Mouse (Mus musculus): ENCODE data around the gene Havcr2.
A peak's percentile ranks its signal among the peaks of the same experiment; 100 is the strongest.
"Not testable (repeated sequence)": the region's sequence is repeated elsewhere in the genome, so short reads cannot be mapped to it uniquely, and the experiment has no call there.

Gene Havcr2

DNA sequence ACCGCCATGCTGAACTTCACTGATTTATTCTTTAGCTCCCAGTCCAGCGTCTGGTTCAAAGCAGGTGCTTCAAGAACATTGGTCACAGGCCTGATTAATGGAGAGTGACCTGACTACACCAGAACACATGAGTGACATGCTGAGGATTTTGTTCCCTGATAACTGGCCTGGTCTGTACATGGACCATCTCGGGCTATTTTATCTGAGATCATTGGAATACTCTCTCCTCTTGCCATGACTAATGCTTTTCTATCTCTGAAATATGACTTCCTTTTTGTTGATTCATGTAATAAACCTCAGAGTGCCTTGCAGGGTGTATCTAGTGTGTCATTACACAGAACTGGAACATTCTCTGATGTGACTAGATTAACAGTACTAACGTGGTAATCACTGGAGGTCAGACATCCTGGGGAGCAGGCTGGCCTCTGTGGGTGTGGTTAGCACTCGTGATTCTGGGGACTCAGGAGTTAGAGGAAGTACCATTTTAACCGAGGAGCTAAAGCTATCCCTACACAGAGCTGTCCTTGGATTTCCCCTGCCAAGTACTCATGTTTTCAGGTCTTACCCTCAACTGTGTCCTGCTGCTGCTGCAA, at the start of gene Havcr2:
Havcr2 (plus strand) TSS at position 483 of the 593 bp plus-strand sequence.
- no peak for DNase-seq (ENCODE audit: low read depth, low spot score)

DNA sequence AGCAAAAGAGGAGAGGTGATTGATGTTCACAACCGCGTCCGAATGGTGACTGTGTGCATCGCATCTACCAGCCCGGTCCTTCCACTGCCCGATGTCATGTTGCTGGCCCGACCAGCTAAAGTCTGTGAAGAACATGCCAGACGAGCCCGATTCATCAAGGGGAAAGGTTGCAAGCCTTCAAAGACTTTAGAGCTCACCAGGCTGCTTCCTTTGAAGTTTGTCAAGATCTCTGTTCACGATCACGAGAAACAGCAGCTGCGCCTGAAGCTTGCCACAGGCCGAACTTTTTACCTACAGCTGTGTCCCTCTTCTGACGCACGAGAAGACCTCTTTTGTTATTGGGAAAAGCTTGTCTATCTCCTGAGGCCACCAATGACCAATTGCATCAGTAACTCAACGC, 49.7 kb upstream of the Havcr2 start:
- DNase-seq (ENCODE audit: low read depth, low spot score) = no peak

DNA sequence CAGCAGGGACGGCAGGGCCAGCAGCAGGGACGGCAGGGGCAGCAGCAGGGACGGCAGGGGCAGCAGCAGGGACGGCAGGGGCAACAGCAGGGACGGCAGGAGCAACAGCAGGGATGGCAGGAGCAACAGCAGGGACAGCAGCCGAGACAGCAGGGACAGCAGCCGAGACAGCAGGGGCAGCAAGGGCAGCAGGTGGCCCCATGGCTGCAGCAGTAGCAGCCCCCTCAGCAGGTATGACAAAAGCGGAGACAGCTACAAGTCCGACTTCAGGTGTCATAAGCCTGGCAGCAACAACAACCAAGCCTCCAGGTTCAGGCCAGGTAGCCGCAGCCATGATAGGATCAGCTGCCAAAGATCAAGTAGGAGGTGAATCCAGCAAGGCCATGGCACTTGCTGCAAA, 48.0 kb upstream of the Havcr2 start:
- DNase-seq (ENCODE audit: low read depth, low spot score) = no peak

DNA sequence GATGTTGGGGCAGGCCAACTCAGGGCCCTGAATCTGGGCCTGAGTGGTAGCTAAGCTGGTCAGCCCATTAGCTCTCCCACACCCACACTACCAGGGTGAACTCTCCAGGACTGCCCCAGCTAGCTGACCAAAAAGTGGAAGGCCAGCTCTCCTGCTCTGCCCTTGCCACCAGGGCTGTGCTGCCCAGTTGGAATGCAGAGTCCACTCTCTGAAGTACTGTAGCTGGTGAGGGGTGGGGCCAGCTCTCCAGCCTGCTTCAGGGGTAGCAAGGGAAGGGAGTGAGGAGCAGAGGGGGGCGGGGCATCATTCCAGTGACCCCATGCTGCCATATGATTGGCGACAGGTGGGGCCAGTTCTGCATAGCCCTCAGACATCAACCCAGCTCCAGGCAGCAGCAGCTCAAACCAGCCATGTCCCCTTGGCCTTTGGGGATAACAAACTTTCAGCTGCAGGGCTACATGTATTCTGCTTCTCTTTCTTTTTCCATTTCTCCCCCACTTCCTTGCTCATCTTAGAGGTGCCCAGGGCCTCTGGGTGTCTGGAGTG, 44.6 kb upstream of the Havcr2 start:
- no peak for DNase-seq (ENCODE audit: low read depth, low spot score)

DNA sequence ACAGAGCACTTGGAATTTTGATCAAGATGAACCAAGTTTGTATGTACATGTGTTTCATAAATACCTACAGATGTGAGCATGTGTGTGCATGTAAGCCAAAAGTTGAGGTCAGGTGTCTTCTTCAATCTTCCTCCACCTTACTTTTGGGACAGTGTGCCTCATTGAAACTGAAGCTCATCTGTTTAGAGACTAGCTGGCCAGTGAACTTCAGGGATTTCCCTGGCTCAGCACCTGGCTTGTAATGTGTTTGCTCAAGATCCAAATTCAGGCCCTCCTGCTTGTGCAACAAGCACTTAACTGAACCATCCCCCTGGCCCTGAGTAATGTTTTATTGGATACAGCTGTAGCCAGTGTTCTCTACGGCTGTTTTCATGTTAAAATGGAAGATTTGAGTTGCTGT, 36.3 kb upstream of the Havcr2 start:
- DNase-seq (ENCODE audit: low read depth, low spot score) = no peak

DNA sequence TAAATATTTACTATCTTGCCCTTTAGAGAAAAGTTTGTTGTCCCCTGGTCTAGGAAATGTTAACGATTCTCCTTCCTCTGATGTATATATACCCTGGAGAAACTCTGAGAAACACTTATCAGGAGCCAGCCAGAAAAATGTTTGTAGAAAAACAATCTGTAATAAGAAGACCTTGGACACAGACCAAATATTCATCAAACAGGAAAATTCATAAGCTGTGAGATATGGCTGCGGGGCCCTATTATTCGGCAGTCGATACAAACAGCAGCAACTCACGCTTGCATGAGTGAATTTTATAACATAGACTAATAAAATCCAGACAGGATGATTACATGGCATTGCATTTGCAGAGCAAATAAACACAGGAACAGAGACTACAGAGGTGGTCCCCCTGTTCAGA, 35.9 kb upstream of the Havcr2 start:
- no peak for DNase-seq (ENCODE audit: low read depth, low spot score)

DNA sequence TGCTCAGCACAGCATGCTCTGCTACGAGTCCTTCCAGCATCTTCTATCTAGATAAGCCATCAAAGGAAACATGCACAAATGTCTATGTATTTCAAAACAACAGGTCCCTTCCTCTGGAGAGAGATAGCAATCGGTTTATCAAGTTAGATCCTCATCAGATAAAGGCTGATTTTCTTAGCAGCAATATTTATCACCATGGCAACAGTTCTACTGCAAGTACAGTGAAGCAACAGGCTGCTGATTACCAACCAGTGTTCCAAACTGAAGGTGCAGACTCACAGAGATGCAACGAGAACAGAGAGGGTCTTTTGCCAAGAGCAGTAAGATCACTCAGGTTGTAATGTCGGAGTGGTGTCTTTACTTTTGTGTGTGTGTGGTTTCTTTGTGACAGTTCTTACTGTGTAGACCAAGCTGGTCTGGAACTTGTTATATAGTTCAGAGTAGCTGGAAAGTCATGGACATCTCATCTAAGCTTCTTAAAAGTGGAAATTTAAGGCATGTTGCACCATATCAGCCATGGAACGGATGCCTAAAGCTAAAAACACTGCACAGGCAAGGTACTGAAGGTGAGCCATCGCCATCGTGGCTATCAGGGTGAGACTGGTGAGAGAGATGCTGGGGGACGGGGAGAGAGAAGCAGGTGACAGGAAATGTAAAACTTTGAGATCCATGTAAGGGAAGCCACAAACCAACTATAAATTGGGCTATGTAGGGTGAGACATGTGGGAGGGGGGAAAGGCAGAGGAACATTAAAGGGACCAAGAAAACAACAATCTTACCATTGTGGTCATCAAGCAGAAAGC, 33.4 kb upstream of the Havcr2 start:
- DNase-seq (ENCODE audit: low read depth, low spot score) = no peak

DNA sequence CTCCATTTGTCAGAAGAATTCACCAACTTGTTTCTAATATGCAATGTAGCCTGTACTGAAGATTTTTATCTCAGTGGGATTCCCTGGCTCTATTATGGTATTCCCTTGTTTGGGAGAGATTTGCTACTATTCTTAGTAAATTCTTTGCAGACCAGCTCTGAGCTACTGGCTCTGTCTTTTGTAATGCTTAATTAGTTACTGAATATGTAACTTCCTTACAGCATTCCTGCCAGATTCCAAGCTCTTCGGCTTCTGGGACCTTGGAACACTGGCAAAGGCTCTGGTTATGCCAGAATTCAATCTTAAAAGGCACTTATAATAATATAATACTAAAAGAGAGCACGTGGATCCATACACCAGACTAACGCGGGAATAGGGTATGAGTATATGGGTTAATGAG, 26.6 kb upstream of the Havcr2 start:
- DNase-seq (ENCODE audit: low read depth, low spot score) = not testable (repeated sequence)

DNA sequence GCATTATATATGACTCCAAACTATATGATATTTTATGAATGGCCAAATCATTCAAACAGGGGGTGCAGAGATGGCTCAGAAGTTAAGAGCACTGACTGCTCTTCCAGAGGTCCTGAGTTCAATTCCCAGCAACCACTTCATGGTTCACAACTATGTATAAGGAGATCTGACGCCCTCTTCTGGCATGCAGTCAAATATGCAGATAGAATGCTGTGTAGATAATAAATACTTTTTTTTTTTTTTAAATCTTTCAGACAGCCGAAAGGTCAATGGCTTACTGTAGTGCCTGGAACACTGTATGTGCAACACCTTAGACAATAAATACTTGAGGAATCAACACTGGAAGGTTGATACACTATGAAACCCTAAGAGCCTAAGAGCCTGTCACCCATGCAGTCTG, 24.6 kb upstream of the Havcr2 start:
- no peak for DNase-seq (ENCODE audit: low read depth, low spot score)

DNA sequence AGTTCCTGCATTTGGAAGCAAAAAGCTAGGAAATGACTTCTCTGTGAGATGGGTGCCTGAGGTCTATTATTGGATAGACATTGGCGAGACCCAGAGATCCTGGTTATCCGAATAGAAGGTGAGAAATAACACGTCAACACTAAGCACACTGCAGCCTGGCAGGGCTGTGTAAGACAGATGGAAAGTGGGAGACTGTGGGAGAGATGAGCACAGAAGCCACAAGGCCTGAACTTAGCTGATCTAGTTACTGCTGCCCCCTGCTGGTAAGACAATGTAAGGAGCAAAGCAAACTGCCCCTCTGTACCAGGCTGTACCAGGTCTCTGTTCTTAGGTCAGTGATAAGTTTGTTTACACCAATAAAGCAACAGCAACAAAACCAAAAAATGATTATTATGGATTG, 23.6 kb upstream of the Havcr2 start:
- peak; percentile 75 for DNase-seq (ENCODE audit: low read depth, low spot score)

DNA sequence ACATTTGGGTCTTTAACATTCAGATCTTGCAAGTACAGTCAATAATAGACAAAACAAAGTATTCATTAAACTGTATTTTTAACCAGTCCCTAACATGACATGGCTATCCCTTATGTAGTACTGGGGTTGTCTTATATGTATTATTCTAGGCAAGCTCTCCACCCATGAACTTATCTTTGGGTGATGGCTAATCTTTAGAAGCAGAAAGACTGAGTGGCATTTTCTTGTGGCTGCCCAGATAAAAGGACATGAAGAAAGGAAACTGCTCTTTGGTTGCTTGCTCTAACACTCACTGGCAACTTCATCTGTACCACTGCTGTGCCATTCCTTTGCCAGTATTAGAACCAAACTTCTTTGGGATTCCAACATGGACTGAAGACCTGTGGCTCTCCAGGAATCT, 19.4 kb upstream of the Havcr2 start:
- DNase-seq (ENCODE audit: low read depth, low spot score) = no peak

DNA sequence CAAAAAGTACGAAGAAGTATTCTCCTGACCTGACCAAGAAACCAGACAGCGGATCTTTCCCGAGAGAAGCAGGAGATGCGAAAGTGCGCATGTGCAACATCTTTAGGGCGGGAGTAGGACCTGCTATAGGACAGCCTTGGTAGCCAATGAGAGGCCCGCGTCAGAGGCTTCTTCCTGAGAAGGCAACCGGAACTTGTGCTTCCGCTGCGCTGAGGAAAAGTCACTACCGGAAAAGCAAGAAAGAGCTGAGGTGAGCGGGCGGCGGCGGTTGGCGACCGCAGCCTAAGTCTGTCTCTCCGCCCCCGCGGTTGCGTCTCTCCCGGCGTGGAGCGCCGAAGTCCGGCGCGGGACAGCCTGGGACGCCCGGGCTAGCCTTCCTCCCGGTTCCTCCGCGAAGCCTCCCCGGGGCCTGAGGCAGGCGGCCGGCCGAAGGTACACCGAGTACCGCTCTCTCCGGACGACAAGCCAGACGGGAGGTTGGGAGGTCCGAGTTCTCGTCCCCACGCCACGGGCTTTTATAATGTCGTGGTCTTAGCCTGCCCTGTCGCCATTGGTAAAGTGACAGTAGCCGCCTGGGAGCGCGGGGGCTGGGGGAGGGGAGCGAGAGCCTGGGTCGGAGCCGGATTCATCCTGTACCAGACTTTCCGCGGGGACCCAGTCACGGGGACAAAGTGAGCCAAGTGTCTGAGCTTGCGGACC, 17.8 kb upstream of the Havcr2 start, which contains the start of gene Med7:
Med7 (plus strand) TSS at position 166 of the 699 bp plus-strand sequence.
- peak; percentile 91 for DNase-seq (ENCODE audit: low read depth, low spot score)

DNA sequence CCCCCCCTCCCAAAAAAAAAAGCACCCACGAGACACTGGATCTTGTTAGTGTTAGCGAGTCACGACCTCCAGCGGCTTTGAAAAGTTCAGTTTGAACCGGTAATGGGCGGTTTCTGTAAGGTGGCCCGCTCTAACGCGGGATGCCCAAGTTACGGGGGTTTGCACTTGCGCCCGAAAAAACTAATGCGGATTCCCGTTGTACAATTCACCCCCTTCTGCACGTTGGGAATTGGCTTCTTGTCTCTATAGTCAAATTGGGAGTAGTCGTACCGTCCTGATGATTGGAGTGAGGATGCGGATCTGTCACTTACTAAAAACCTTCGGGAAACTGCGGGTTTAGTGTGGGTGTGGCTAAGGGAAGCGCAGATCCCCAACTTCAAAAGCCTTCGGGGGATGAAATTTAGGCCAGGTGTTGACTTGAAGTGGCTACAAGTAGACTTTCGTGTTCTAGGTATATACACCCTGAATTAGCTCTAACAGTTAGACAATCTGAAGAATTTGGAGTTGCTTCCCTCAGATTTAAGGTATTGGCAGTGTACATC, 17.2 kb upstream of the Havcr2 start:
- peak; percentile 30 for DNase-seq (ENCODE audit: low read depth, low spot score)

DNA sequence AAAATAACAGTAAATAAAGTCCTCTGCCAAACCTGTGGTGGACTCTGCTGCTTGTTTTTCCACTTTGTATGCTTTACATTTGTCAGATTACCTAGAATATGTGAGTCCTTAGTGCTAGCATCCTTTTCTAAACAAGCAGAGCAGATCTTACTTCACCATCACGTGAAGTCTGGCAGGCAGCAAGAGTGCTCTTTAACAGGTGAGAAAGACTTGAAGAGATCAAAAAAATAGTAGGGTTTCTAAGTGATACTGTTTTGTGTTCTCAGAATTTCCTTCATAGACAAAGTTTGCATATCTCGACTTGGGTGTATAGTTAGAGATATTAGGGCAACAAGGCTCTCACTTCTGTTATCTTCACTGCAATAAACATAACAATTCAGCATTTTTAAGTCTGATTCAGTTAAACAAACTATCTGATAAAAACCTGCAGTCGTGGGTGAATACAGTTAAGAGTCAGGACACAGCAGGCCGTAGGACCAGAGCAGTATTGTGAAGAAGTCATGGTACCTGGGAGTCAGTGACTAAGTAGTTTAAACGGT, 15.7 kb upstream of the Havcr2 start:
- DNase-seq (ENCODE audit: low read depth, low spot score) = no peak

DNA sequence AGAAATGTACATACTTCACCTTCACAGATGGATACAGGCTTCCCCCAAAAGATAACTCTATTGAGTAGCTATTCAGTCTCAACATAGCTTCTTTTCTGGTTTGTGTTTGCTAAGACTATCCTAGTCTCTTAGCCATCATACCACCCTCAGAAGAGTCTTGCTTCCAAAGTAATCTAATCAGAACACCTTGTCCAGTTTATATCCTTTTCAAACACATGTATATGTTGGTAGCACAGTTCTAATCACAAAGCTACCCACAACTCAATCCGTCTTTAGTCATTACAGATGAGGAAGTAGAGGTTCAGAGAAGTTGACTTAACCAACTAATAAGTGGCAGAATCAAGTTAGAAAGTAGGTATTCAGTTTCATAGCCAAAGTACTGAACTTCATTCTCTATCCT, 13.0 kb upstream of the Havcr2 start:
- DNase-seq (ENCODE audit: low read depth, low spot score) = no peak

DNA sequence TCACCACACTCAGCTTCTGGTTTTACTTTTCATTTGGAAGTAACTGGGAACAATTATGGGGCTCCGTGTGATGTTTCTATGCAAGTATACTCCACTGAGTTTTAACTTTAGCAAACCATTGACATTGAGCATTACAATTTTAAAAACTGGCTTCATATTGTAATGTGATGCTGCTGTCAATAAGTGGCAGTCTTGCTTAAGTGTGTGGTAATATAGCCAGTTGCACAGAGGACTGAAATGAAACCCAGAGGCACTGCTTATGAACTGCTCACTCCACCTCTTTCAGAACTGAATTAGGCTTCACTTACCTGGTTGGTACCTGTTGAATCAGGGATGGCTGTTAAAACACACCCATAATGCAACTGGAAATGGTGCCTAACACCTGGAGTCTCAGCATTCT, 11.6 kb upstream of the Havcr2 start:
- no peak for DNase-seq (ENCODE audit: low read depth, low spot score)

DNA sequence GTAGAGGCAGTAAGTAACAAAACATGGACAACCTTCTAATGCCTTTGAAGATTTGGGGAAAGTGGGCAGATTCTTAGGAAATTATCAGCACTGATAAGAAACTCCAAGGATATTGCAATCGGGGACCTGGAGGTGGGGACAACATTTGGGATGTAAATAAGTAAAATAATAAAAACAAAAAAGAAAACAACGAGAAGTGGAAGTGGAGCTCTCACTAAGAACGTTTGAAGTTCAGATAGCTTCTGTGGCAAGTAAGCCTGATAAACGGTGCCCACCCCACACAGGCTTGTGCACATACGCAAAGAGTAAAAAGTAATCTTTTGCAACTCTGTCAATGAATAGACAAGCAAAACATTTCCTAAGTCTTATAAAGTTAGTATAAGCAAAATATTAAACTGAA, 10.8 kb upstream of the Havcr2 start:
- no peak for DNase-seq (ENCODE audit: low read depth, low spot score)

DNA sequence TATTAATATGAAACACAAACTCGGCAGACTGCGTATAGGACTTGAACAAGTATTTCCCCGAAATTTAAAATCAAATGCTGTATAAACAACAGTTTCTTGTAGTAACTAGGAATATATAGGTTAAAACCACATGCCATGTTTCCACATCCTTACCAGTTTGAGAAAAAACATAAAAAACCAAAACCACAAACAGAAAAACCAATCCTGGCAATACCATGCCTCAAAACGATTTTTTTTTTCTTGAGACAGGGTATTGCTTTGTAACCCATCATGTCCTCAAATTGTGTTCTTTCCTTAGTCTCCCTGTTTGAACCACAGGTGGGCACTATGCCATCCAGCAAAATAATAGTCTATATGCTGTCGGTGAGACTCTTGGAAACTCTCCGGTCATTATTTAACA, 8.6 kb upstream of the Havcr2 start:
- no peak for DNase-seq (ENCODE audit: low read depth, low spot score)

DNA sequence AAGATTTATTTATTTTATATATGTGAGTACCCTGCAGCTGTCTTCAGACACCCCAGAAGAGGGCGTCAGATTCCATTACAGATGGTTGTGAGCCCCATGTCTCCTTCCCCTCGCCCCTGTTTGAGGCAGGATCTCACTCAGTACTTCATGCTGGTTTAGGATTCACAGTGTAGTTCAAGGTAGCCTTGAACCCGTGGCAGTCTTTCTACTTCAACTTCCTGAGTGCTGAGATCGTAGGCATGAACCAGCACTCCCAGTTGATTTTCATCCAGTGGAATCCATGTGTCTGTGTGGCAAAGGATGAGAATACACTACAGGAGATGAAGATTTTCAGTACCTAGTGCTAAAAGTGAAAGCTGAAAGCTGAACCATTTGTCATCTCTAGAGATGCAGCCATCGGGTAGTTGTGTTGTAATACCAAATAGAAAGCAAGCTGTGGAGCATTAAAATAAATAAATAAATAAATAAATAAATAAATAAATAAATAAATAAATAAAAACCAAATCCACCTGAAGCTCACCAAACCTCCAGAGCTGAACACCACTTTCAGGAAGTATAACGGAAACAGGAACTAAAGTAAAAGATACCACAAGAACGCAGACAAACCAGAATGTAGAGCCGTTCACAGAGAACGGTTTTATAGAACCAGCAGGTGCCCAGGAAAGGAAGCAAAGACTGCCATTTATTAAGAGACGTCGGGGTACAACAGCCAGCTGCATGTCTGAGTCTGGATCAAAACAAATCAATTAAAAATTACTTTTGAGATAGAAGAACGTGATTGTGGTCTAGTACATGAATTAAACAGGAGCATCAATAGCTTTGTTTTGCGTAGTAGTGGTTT, 6.9 kb upstream of the Havcr2 start:
- DNase-seq (ENCODE audit: low read depth, low spot score) = no peak

DNA sequence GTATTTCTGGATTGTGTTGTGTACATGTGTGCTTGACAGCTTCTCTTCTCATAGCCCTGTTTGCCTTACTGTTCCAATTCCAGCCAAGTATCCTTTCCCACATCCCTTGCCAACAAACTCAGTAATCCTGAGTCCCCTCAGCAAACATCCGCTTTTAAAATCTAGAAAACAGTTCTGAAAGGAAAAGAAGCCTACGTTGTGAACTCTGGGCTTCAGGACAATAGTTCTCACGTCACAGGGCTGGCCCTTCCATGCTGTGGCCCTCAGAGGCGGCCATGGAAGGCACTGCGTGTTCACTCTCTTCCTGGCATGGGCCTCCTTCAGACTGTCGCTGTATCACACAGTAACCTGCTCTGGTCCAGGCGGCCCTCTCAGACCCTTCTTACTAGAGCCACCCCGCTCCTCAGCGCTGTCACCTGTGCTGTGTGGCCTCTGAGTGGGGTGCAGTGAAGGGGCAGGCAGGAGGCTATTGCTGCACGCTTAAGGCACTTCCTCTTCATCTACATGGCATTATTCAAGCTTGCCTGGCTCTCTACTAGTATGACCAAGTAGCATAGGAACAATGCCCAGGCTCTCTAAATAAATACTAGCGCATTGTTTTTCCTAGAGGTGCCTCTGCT, 5.2 kb upstream of the Havcr2 start:
- DNase-seq (ENCODE audit: low read depth, low spot score) = no peak

DNA sequence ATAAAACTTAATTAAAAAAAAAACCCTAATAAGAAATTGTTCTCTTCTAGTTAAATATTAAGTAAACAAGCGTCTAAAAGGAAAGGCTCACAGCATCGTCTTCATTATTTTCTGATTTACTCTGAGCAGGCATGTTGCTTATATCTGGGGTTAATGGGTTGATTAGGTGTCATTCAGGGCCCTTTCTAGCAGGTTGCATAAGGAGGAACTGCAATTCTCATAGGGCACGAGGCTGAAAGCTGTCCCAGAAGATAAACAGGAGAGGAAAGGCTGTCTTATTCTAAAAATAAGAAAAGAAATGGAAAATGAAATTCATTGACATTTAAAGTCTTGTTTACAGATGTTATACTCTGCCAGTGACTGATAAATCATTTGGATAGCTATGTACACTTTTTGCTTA, 5.2 kb downstream of the Havcr2 start:
- DNase-seq (ENCODE audit: low read depth, low spot score) = no peak
